Mouse (Mus musculus) Muller cell, postnatal 12 days (primary cell): ENCODE data around the gene Irs3.

Source experiments
- DNase-seq: peaks from one replicate; pipeline ENCODE4 v3.0.0-alpha.2; 2015; ENCODE audit errors: inconsistent ontology term

Irs3 gene

DNA sequence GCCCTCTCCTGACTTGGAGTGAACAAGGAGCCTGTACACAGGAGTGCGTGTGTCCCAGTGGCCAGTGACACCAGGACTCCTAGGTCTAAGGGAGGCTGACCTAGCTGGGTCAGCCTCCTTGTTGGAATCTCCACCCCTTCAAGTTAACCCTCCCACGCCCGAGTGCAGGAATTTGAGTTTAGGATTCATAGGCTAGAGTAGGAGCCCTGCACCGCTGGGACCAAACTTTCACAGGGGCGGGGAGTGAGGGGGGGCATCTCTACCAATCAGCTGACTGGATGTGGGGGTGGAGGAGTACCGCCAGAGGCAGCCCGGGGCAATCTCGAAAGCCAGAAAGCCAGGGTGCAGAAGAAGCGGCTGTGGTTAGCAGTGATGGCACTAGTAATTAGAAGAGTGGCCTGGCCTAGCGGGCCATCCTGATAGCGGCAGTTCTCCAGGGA lies at the start of gene Irs3:
Gene Irs3, minus strand, starts transcription at position 63 of the 440 bp plus-strand sequence.
- DNase-seq: peak; percentile 42

DNA sequence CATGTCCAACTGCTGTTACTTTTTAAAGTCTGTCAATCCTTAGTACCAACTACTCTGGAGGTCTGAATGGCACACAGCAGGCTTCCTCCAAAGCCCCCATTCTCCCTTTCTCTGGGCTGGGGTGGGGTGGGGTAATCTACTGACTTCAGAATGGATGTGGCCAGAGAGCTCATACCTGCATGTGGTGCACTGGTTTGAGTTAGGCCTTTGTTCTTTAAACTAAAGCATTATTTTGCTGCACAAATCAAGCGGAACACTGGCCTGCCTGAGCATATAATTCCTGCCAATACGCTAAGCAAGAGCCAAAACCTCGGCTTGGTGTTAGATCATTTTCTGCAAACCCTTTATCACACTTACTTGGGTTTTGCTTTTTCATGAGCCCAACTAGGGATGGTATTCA lies 49.3 kb upstream of the Irs3 start:
- DNase-seq: peak; percentile 69

DNA sequence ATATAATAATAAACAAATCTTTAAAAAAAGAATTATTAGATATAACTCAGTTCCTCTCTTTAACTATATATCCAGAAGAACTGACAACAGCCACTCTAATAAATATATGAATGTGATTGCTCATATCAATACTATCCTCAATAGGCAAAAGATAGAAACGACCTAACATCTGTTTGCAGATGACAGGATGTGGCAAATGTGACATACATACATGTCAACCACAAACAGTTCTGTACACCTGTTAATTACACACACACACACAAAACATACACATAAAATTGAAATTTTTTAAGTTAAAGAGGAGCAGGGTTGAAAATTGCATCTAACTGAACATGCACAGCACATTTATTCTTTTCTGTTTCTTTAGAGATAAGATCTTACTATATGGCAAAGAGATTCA lies 46.4 kb upstream of the Irs3 start:
- no peak for DNase-seq

DNA sequence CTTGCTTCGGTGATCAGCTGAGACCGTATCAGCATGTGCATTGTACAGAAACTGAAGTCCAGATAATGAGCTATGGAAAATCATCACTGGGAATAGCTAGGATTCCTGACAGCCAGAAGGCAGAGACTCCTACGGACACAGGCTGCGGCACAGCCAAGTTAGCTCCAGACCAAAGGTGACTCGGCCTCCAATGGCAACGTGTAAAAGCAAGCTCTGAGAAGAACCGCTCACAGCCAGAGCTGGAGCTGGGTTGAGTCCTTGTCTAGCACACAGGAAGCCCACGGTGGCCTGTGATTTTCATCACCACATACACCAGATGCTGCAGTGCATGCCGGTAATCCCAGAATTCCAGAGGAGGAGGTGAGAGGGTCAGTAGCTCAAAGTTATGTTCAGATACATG lies 45.0 kb upstream of the Irs3 start:
- peak; percentile 8 for DNase-seq

DNA sequence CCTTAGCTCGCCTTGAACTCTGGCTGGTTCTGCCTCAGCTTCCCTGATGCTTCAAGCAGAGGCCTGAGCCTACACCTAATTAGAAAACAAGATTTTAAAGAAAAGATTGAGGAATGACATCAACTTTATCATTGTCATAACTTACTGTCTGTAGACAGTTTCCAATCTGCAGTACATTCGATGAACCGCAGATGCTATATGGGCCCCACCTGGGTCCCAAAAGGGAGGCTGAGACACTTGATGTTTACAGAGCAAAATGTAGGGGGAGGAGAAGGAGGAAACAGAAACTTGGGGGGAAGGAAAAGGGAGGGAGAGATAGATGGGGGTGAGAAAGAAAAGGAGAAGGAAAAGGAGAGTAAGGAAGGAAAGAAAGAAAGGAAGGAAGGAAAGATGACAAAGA lies 44.5 kb upstream of the Irs3 start:
- DNase-seq: no peak

DNA sequence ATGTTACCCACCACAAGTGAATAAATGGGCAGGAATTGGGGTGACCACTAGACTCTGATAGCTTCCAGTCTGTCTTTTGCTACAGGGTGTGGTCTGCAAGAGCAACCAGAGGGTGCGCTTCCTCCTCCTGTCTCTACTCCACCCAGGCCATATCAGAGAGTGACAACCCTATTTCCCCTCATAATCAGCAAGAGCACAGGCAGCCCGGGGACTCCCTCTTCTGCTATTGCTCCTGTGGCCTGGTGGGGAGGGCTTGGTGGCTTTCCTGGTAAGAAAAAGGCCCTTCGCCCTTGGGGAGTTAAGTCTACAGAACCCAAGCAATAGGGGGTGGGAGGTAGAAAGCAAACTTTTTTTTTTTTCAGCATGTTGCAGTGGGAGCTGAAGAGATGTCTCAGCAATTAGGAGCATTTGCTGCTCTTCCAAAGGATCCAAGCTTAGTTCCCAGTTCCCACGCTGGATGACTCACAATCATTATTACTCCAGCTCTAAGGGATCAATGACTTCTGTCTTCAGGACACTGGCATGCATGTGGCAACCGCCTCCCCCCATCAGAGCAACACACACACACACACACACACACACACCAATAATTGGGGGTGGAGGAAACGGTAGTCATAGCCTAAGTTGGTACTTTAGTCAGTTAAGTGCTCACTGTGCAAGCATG lies 40.7 kb upstream of the Irs3 start:
- DNase-seq: no peak

DNA sequence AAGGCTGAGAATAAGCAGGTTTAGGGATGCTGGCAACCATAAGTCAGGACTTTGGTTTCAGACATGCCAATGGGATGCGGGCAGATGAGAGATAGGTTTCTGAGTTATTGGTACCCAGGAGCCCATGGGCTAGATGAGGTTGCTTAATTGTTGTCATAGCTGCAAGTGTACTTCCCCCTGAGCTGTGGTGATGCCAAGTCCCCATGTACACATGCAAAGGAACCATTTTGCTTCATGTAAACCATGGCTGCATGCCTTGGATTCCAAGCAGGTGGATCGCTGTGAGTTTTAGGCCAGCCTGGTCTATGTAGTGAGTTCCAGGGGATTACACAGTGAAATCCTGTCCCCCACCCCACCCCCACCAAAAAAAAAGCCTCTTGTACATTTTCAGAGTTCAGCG lies 40.1 kb upstream of the Irs3 start:
- DNase-seq: no peak

DNA sequence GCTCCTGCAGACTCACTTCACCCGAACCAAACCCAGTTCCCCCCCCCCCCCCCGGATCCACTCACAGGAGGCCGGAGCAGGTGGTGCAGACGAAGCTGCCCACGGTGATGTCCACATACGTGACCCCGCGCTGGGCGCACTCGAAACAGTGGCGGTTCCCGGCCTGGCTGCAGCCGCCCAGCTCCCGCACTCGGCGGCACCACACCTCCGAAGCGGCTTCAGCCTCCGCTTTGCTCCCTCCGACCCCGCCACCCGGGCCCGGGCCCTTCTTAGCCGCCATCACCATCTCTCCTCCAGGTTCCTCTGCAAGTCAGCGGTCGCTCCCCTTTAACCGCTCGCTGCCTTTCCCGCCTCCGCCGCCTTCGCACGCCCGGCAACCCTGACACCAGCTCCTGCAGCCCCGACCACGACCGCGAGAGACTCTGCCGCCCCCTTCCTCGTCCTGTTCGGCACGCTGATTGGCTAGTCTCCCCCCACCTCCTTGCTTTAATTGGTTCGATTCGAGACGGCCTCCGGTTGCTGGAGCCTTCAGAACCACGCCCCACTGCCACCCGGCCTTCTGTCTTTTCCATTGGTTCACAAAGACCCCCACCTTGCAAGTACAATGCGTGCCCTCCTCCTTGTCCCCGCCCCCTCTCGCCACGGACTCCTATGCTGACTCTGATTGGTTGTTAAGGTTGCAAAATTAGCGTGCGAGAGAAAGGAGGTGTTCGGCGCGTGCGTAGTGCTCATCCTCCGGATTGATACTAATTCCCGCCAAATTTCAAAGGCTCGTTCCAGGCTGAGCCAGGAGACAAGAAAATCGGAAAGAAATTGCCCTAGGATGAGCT lies 39.0 kb upstream of the Irs3 start, which contains the start of gene Agfg2:
Gene Agfg2, minus strand, starts transcription at position 433 of the 830 bp plus-strand sequence.
- peak; percentile 100 for DNase-seq

DNA sequence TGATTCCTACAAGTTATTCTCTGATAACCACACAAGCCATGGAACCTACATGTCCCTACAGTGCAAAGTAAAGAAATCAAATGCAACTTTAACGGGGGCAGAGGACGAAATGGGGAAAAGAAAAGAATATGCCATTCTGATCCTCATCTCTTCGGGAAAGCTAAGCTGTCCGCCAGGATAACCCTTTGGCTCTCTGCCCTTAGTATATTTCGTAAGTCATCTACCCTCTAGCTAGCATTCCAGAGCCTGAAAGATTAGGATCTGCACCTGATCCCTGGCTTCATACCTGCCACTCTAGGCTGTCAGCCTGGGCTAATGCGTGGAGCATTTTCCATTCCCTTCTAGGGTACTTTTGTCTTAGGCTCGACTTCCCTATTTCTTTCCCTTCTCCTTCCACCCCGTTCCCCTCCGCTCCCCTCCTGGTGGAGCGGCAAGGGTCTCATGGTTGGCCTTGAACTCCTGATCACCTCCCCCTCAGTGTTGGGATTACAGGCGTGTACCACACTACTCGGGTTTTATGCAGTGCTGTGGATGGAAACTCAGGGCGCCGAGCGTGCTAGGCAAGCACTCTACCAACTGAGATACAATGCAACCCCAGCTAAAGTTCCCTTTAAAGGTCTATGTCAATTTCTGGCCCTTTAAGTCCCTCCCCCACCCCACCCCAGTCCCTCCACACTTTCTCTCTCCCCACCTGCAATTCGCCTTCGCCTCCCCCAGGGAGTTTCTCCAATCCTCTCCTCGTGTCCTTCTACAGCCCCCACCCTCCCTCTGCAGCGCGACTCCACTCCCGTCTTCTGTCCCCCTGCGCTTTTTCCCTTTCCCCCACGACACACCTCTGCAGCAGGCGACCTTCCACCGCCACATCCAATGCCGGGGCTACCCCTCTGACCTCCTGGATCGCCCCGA lies 38.1 kb upstream of the Irs3 start:
- peak; percentile 27 for DNase-seq

DNA sequence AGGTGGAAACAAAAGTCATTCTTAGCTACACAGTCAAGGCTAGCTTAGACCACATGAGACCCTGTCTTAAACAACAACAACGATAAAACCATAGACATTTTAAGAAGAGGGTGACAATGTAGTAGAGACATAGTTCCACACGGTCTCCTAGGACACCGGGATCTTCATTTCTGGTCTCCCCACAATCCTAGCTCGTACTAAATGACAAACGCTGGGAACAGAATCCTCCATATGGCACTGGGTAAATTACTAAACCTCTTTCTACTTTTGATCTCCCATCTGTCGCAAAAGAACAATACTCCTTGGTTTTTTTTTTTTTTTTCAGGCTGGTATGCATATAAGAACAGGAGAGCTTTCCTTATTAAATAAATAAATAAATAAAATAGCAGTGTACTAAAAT lies 37.0 kb upstream of the Irs3 start:
- no peak for DNase-seq

DNA sequence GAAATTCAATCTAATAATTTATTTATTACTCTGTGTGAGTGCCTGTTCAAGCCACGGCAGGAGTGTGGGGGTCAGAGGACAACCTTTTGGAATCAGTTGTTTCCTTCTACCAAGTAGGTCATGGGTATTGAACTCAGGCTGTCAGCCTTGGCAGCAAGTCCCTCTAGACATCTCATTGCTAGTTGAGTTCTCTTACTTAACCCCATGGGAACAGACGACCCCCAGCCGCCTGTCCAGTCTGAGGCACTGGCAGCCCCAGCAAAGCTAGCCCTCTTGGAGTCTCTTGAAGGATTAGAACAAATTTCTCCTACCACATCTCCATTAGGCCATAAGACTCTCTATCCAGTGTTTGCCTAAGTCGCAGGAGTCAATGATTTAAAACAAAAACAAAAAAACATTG lies 34.2 kb upstream of the Irs3 start:
- no peak for DNase-seq

DNA sequence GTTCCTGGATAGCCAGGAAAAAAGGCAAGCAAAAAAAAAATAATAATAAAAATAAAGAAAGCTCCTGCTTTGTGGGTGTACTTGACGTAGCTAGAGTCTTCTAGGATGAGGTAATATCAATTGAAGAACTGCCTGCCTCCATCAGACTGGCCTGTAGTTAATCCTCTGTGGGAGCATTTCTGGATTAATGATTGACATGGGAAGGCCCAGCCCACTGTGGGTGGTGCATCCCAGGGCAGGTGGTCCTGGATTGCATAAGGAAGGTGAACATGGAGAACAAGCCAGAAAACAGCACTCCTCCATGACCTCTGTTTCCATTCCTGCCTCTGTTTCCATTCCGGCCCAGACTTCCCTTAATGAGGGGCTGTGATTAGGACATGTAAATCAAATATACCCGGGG lies 33.2 kb upstream of the Irs3 start:
- no peak for DNase-seq

DNA sequence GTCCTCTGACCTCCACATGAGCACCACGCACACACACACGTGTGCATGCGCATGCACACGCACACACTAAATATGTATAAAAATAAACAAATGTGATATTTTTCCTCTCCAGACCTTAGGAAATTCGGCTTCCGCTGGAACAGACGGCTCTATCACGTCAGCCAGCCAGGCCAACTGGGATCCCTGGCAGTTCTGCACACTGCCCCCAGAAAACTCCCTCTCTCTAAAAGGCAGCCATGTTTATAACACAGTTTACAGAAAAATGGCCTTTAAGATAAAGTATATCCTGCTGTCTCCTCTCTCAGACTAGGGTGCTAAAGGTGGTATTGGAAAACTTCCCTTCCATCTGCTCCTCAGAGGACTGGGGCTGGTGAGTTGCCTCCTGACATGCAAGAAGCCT lies 32.3 kb upstream of the Irs3 start:
- DNase-seq: no peak

DNA sequence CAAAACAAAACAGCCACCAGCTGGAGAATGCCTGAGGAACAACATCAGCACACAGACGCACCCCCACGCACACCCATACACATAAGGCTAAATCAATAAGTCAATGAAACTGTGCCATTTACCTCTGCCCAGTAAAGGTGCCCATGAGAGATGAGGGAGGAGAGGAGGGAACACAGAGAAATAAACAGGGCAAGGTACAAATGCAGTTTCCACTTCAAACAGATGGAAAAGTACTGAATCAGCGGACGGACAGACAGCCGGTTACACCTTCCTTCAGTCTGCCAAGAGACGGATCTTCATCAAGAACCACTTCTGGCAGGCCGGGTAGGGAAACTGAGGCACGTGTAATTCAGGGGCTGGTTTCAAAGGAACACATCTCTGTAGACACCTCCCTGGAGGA lies 29.3 kb upstream of the Irs3 start:
- DNase-seq: no peak

DNA sequence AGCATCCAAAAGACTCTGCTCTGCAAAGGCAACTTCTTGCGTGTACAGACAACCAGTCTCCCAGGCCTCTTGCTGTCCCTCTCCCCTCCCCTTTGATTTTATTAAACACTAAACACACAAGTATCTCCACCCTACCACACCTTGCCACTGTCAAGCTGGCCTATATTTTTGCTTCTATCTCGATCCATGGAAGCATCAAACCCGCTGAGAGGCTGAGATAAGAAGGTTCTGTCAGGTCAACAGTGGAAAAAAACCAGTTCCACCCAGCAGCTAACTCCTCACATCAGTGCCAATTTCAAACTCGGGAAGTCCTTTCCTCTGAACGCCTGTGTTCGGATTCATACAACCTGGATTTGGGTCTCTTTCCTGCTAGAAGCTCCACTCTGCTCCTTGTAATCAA lies 27.5 kb upstream of the Irs3 start:
- no peak for DNase-seq

DNA sequence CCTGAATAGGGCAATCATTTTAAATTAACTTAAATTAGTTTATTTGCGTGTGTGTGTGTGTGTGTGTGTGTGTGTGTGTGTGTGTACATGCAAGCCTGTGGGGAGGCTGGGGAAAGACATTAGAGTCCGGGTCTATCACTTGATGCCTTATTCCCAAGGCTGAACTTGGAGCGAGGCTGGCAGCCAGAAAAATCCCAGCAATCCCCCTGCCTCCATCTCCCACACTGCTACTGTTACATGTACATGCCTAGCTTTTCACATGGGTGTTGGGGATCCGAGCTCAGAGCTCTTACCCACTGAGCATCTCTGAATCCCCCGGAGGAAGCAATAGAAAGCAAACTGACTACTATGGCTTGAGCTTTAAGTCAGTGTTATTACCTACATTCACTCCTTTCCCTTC lies 26.8 kb upstream of the Irs3 start:
- DNase-seq: no peak

DNA sequence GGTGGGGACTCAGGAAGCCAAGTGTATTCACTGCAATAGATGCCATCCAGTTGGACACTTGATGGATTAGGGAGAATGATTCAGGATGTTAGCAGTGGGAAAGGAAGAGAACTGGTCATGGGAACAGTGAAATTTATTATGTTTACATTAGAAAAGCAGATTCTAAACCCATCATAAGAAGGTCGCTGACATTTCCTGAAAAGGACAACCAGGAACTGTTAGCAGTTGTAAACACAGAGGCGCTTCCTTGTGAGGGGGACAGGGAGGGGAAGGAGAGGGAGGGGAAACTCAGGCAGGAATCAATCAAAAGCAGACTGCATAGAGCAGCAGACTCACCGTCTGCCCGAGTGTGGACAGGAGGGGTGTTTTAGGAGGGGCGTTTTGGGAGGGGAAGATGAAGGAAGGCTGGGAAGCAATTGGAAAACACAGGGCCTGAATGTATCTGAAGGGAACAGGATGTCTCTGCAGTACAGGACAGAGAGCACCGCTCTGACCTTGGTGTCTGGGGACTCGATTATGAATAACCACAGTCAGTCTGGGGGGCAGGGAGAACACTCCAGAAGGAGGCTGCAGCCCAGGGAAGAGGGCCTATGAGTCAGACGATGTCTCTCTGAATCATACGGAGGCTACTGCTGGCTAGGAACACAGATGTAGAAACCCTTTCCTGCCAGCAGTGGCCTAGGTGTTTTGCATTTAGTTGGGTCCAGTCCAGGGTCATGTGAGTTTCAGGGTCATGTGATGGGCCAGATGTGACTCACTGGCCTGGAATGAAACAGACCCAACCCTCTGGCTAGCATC lies 26.1 kb upstream of the Irs3 start:
- peak; percentile 80 for DNase-seq

DNA sequence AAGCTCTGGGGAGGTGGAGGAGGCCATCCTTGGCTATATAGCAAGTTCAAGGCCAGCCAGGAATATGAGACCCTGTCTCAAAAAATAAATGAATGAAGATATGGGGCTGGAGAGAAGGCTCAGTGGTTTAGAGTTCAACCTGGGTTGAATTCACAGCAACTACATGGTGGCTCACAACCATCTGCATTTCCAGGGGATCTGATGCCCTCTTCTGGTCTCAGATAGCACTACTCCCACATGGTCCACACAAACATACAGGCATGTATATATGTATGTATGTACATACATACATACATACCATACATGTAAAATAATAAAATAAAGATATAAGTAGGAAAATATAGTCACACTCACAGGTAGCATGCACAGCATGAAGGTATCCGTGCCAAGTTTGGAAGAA lies 24.7 kb upstream of the Irs3 start:
- no peak for DNase-seq

DNA sequence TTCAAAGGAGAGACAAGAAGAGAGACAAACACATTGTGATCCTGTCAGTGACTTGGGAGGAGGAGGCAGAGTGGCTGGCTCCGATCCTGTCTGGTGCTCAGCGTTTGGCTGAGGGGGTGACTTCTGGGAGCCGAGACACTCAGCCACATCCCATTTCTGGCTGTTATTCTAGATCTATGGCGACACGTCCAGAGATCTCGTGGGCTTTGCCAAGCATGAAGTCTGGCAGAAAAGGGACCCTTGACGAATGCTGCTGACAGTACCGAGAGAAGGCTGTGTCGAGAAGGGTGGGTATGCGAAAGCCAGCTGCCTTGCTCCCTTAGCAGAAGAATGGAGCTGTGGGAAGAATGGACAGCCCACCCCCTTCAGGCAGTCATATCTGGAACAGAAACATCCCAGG lies 23.5 kb upstream of the Irs3 start:
- DNase-seq: no peak

DNA sequence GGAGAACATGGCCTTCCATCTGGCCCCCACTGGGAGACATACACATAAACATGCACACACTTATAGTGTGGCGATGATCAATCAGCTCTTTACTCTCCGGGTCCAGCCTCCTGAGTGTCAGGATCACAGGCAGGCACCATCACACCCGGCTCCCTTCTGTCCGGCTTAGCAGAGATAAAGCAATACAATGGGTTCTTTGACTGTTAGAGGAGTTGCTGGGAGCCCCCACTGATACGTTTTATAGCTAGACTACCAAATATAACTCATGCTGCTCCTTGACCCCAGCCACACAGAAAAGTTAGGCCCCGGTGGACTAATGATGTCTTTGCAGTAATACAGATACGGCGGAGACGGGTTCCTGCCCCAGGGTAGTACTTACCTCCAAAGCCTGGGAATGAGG lies 17.5 kb upstream of the Irs3 start:
- no peak for DNase-seq

DNA sequence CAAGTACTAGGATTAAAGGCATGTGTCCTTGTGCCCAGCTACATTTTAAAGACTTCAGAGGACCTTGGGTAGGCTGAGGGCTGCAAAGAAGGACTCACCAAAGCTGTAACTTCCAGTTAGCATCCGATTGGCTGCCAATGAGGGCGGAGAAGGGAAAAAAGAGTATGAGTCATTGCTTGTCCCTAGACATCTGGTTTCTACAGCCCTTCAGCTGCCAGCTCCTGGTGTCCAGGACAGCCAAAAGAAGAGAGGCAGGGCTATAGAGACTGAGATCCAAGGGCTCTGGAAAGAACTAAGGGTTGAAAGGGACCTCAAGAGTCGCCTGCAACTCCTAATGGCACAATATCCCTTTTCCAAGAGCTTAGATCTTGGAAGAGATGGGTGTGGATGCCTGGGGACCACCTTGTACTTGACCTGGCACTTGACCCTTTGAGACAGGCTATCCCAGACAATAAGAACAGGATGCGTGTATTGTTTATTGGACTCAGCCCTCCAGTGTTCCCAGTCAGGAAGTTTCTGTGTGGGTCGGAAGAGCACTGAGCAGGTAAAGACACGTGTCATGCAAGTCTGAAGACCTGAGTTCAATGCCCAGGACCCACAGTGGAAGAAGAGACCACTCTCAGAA lies 14.7 kb upstream of the Irs3 start:
- peak; percentile 44 for DNase-seq
